28 mouse cellular contexts compared by ENCODE assay signal in the genomic region with DNA sequence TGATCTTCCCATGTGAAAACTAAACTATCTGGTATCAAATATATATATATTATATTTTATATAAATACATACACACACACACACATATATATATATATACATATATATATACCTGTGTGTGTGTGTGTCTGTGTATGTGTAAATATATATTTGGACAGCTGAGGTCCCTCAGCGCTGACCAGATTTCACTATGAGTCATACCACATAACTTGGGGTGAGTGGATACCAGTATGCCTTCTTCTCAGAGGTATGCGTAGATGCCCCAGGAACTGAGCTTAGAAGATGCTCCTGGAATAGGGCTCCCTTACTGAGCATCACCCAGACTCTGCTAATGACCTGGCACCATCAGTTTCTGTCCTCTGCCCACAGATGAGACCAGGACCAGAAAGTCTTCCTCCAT. TPM values are rescaled to one million over a fixed set of nuclear protein-coding genes. Genes with fewer than 3 reads are reported as not detected.
"Had no signal": no experiment of that assay in that cellular context is flagged by ENCODE, and none has a peak within 500 bp of the region (broad histone marks: within the 10 kb centered on the region; RNA-seq: fewer than 3 reads in every experiment).

No protein-coding gene starts in this region.

- H3K4me3 ChIP-seq: left cerebral cortex, adult 2 months; midbrain, embryonic 12.5 days; midbrain, embryonic 15.5 days; neural tube, embryonic 12.5 days; neural tube, embryonic 15.5 days had no signal

- H3K27me3 ChIP-seq: midbrain, embryonic 12.5 days; midbrain, embryonic 15.5 days; neural tube, embryonic 12.5 days; neural tube, embryonic 15.5 days had no signal

- H3K9me3 ChIP-seq: midbrain, embryonic 12.5 days; midbrain, embryonic 15.5 days; neural tube, embryonic 12.5 days; neural tube, embryonic 15.5 days had no signal

- ATAC-seq: inflammation-experienced regulatory T-cells, adult 6 months; intestine, embryonic 16.5 days; midbrain, embryonic 15.5 days had no signal

- DNase-seq: layer of hippocampus, postnatal 36 days; lung, adult 2 months; lung, postnatal 14 days; lung, postnatal 4 days; right cerebral cortex, adult 18-20 months; right cerebral cortex, postnatal 14 days; right cerebral cortex, postnatal 4 days; spleen, adult 18-20 months; thymus, adult 2 months; thymus, postnatal 14 days; thymus, postnatal 4 days had no signal

- H3K9ac ChIP-seq: liver, embryonic 14.5 days; midbrain, embryonic 12.5 days; midbrain, embryonic 15.5 days; neural tube, embryonic 12.5 days; neural tube, embryonic 15.5 days had no signal

- H3K4me1 ChIP-seq: midbrain, embryonic 12.5 days; midbrain, embryonic 15.5 days; neural tube, embryonic 12.5 days; neural tube, embryonic 15.5 days had no signal

- H3K36me3 ChIP-seq: midbrain, embryonic 12.5 days; midbrain, embryonic 15.5 days; neural tube, embryonic 12.5 days; neural tube, embryonic 15.5 days had no signal

- H3K4me2 ChIP-seq: midbrain, embryonic 12.5 days; midbrain, embryonic 15.5 days; neural tube, embryonic 12.5 days; neural tube, embryonic 15.5 days had no signal

- H3K27ac ChIP-seq: kidney, postnatal 0 days; left cerebral cortex, adult 2 months; liver, embryonic 14.5 days; midbrain, embryonic 12.5 days; midbrain, embryonic 15.5 days; neural tube, embryonic 12.5 days; neural tube, embryonic 15.5 days had no signal

RNA-seq across cellular contexts. Expression of a gene that starts 44.0 kb away (rescaled TPM):
- total RNA-seq: layer of hippocampus, postnatal 10 days; left cerebral cortex, postnatal 10 days; left cerebral cortex, postnatal 36 days had no signal
- polyA plus RNA-seq: inflammation-experienced regulatory T-cells, adult 6 months; testis, adult 2 months had no signal

RNA-seq across cellular contexts. Expression of a gene that starts 47.4 kb away (rescaled TPM):
- total RNA-seq: layer of hippocampus, adult 8-10 months; layer of hippocampus, postnatal 10 days; layer of hippocampus, postnatal 36 days; left cerebral cortex, adult 2 months; left cerebral cortex, postnatal 10 days; left cerebral cortex, postnatal 36 days had no signal
- polyA plus RNA-seq: intestine, embryonic 16.5 days; kidney, embryonic 14.5 days; kidney, postnatal 0 days; limb, embryonic 11.5 days; lung, embryonic 16.5 days; midbrain, embryonic 12.5 days; midbrain, embryonic 15.5 days; neural tube, embryonic 12.5 days; neural tube, embryonic 15.5 days had no signal
